Mouse (Mus musculus) small intestine, adult 2 months (tissue): ENCODE results near the gene Rbm28. TPM values are rescaled to one million over a fixed set of nuclear protein-coding genes. Genes with fewer than 3 reads are reported as not detected.

ENCODE experiments used
- H3K27ac ChIP-seq: fragments of 200-500 bp; 2 replicates; pipeline ENCODE4 v1.5.1; 2012; ENCODE audit warnings: low read depth, low read length, control low read depth, inconsistent platforms; ENCODE audit not compliant: insufficient read depth
- H3K27me3 ChIP-seq: fragments of 200-500 bp; 2 replicates; pipeline ENCODE4 v1.6.1; 2012; ENCODE audit warnings: mild to moderate bottlenecking, moderate library complexity, low read length, inconsistent platforms; ENCODE audit not compliant: control insufficient read depth, insufficient read depth
- H3K36me3 ChIP-seq: fragments of 200-500 bp; 2 replicates; pipeline ENCODE4 v1.6.1; 2012; ENCODE audit warnings: mild to moderate bottlenecking, low read length, control low read depth, inconsistent platforms; ENCODE audit not compliant: control insufficient read depth, insufficient read depth
- H3K4me1 ChIP-seq: fragments of 200-500 bp; 2 replicates; pipeline ENCODE4 v1.6.1; 2012; ENCODE audit warnings: low read length, inconsistent platforms, mixed read lengths; ENCODE audit not compliant: control insufficient read depth, insufficient read depth, insufficient read length
- H3K4me3 ChIP-seq: fragments of 200-500 bp; 2 replicates; pipeline ENCODE4 v1.5.1; 2012; ENCODE audit warnings: low read depth, mild to moderate bottlenecking, control low read depth, inconsistent platforms, low read length, moderate library complexity
- CTCF ChIP-seq: fragments of 200-500 bp; IDR thresholded peaks from 2 replicates; pipeline ENCODE4 v1.5.1; 2012; ENCODE audit warnings: low read depth, mild to moderate bottlenecking, control low read depth, inconsistent platforms, low read length, moderate library complexity, mixed read lengths; ENCODE audit not compliant: insufficient replicate concordance, insufficient read length; ENCODE audit errors: extremely low read depth
- POLR2A ChIP-seq: fragments of 200-500 bp; IDR thresholded peaks from 2 replicates; pipeline ENCODE4 v1.6.1; 2012; ENCODE audit warnings: low read depth, mild to moderate bottlenecking, control low read depth, inconsistent platforms, low read length, moderate library complexity
- WGBS: fragments of 180-500 bp; shearing (Covaris S2); methylation state at CpG from one replicate; pipeline ENCODE4 v1.1.7; 2018; 5-methylcytosine and 5-hydroxymethylcytosine counted together
- polyA plus RNA-seq: library from polyadenylated mRNA; depleted of rRNA; stranded (reverse); fragments of >200 nt; gene quantifications from 2 replicates; pipeline ENCODE4 v1.2.3, GENCODE M21; 2012; rRNA removed

Rbm28 gene
- 0.90 and 1.2 TPM in 2 replicates for polyA plus RNA-seq

- WGBS = 6% methylated on average over 42 of the region's 42 CpGs
- H3K27me3 ChIP-seq = no peaks in the 10 kb centered on the region
- peaks cover 4% of the 10 kb centered on the region for H3K36me3 ChIP-seq
- H3K27ac ChIP-seq = 0 out of 2 replicates have a peak within 1 kb of the TSS, but pooled peaks have one; percentile 14
- no peak for TF ChIP-seq CTCF
- peak; percentile 86 for TF ChIP-seq POLR2A
- H3K4me3 ChIP-seq = peak within 1 kb of the TSS; percentile 89
- H3K4me1 ChIP-seq = no peaks in the 10 kb centered on the region
Observed at GRCm38 (mm10) chr6:29164314-29165244, at the start of gene Rbm28. Gene Rbm28 (minus strand): TSS chr6:29165006.

GRCm38 (mm10) chr6:29214245-29214644 lies 49.4 kb upstream of the Rbm28 start:
- WGBS = 38% methylated on average over 1 of the region's 1 CpGs
- H3K4me3 ChIP-seq = no peak overlapping the region

GRCm38 (mm10) chr6:29213436-29213835 lies 48.6 kb upstream of the Rbm28 start:
- Histone ChIP-seq H3K4me3 (no peak overlapping the region), H3K27ac (no peak overlapping the region), H3K4me1 (peaks cover 11% of the 10 kb centered on the region), H3K27me3 (no peaks in the 10 kb centered on the region), H3K36me3 (no peaks in the 10 kb centered on the region)
- no peak for TF ChIP-seq POLR2A
- TF ChIP-seq CTCF = no peak
- 86% methylated on average over 5 of the region's 5 CpGs for WGBS

More at GRCm38 (mm10) chr6:29214245-29214644, 49.4 kb upstream of the Rbm28 start:
- H3K4me1 ChIP-seq = peaks cover 8% of the 10 kb centered on the region
- H3K36me3 ChIP-seq = no peaks in the 10 kb centered on the region
- H3K27ac ChIP-seq = no peak overlapping the region
- no peak for TF ChIP-seq CTCF
- no peak for TF ChIP-seq POLR2A
- no peaks in the 10 kb centered on the region for H3K27me3 ChIP-seq

- under 1% methylated on average over 66 of the region's 66 CpGs for WGBS
- H3K4me3 ChIP-seq = peak overlapping the region; percentile 78
- H3K36me3 ChIP-seq = no peaks in the 10 kb centered on the region
- H3K4me1 ChIP-seq = peaks cover 11% of the 10 kb centered on the region
- TF ChIP-seq CTCF (no peak), POLR2A (no peak; the same call in 1 of the 2 replicates)
- H3K27me3 ChIP-seq = no peaks in the 10 kb centered on the region
- peak overlapping the region; percentile 25; the same call in 1 of the 2 replicates for H3K27ac ChIP-seq
Observed at GRCm38 (mm10) chr6:29211806-29212492, 47.1 kb upstream of the Rbm28 start.

GRCm38 (mm10) chr6:29211146-29211545 lies 46.3 kb upstream of the Rbm28 start:
- Histone ChIP-seq H3K27me3 (no peaks in the 10 kb centered on the region), H3K36me3 (no peaks in the 10 kb centered on the region), H3K4me3 (peak overlapping the region; percentile 78), H3K4me1 (peaks cover 11% of the 10 kb centered on the region), H3K27ac (no peak overlapping the region)
- 34% methylated on average over 7 of the region's 7 CpGs for WGBS
- TF ChIP-seq POLR2A = no peak
- TF ChIP-seq CTCF = no peak

GRCm38 (mm10) chr6:29210231-29210936 lies 45.6 kb upstream of the Rbm28 start:
- H3K27ac ChIP-seq = no peak overlapping the region
- H3K27me3 ChIP-seq = no peaks in the 10 kb centered on the region
- H3K4me3 ChIP-seq = no peak overlapping the region
- 79% methylated on average over 9 of the region's 9 CpGs for WGBS
- no peak for TF ChIP-seq POLR2A
- no peak for TF ChIP-seq CTCF
- peaks cover 10% of the 10 kb centered on the region for H3K4me1 ChIP-seq
- H3K36me3 ChIP-seq = no peaks in the 10 kb centered on the region
